Mouse (Mus musculus) layer of hippocampus, adult 11-12 months (tissue): ENCODE data around the gene Golph3.

ENCODE experiments used
- DNase-seq: peaks from one replicate; pipeline ENCODE4 v3.0.0; 2022; ENCODE audit warnings: low spot score

Golph3 gene

GRCm38 (mm10) chr15:12321091-12321787 is at the start of gene Golph3:
TSS of gene Golph3 (plus strand) at chr15:12321450.
- peak; percentile 95 for DNase-seq

- no peak for DNase-seq
Observed at GRCm38 (mm10) chr15:12273325-12274052, 47.8 kb upstream of the Golph3 start.

- no peak for DNase-seq
Observed at GRCm38 (mm10) chr15:12274053-12274769, 47.0 kb upstream of the Golph3 start.

- no peak for DNase-seq
Observed at GRCm38 (mm10) chr15:12275091-12275623, 46.1 kb upstream of the Golph3 start.

- DNase-seq, result no peak
Observed at GRCm38 (mm10) chr15:12279816-12280215, 41.4 kb upstream of the Golph3 start.

- DNase-seq, result peak; percentile 42
Observed at GRCm38 (mm10) chr15:12284794-12285534, 36.3 kb upstream of the Golph3 start.

GRCm38 (mm10) chr15:12285535-12285809 is 35.8 kb upstream of the Golph3 start:
- no peak for DNase-seq

GRCm38 (mm10) chr15:12290330-12290729 is 30.9 kb upstream of the Golph3 start:
- DNase-seq, result no peak

GRCm38 (mm10) chr15:12291757-12292156 is 29.5 kb upstream of the Golph3 start:
- no peak for DNase-seq

GRCm38 (mm10) chr15:12296228-12296627 is 25.0 kb upstream of the Golph3 start:
- no peak for DNase-seq

- DNase-seq, result no peak
Observed at GRCm38 (mm10) chr15:12298231-12298737, 23.0 kb upstream of the Golph3 start.

- DNase-seq, result no peak
Observed at GRCm38 (mm10) chr15:12301771-12302170, 19.5 kb upstream of the Golph3 start.

- DNase-seq, result no peak
Observed at GRCm38 (mm10) chr15:12306188-12307071, 14.8 kb upstream of the Golph3 start.

- DNase-seq, result no peak
Observed at GRCm38 (mm10) chr15:12307114-12307513, 14.1 kb upstream of the Golph3 start.

- DNase-seq, result no peak
Observed at GRCm38 (mm10) chr15:12308539-12308938, 12.7 kb upstream of the Golph3 start.

GRCm38 (mm10) chr15:12310676-12311075 is 10.6 kb upstream of the Golph3 start:
- no peak for DNase-seq

- DNase-seq, result no peak
Observed at GRCm38 (mm10) chr15:12311465-12311864, 9.8 kb upstream of the Golph3 start.

- DNase-seq, result no peak
Observed at GRCm38 (mm10) chr15:12313255-12313654, 8.0 kb upstream of the Golph3 start.

GRCm38 (mm10) chr15:12314584-12314983 is 6.7 kb upstream of the Golph3 start:
- no peak for DNase-seq

GRCm38 (mm10) chr15:12315996-12316395 is 5.3 kb upstream of the Golph3 start:
- DNase-seq, result no peak

GRCm38 (mm10) chr15:12317290-12317689 is 4.0 kb upstream of the Golph3 start:
- no peak for DNase-seq
